Mouse (Mus musculus) spleen, adult 2 months (tissue): ENCODE measurements around the gene Gm21972. TPM values are rescaled to one million over a fixed set of nuclear protein-coding genes. Genes with fewer than 3 reads are reported as not detected.

ENCODE experiments used
- DNase-seq, 2 experiments: peaks; one replicate each; pipeline versions ENCODE4 v3.0.0 to v3.0.0-alpha.2; 2012 to 2021; ENCODE audit warnings: low spot score in 2 of 2, low read depth in 1 of 2
- H3K27ac ChIP-seq: fragments of 200-500 bp; 2 replicates; pipeline ENCODE4 v1.5.1; 2012; ENCODE audit warnings: low read length, inconsistent platforms; ENCODE audit not compliant: insufficient read depth
- H3K27me3 ChIP-seq: fragments of 200-500 bp; 2 replicates; pipeline ENCODE4 v1.6.1; 2012; ENCODE audit warnings: mild to moderate bottlenecking, moderate library complexity, low read length, inconsistent platforms; ENCODE audit not compliant: control insufficient read depth, insufficient read depth
- H3K36me3 ChIP-seq: fragments of 200-500 bp; 2 replicates; pipeline ENCODE4 v1.6.1; 2012; ENCODE audit warnings: mild to moderate bottlenecking, low read length, inconsistent platforms; ENCODE audit not compliant: control insufficient read depth, insufficient read depth
- H3K4me1 ChIP-seq: fragments of 200-500 bp; 2 replicates; pipeline ENCODE4 v1.6.1; 2011; ENCODE audit warnings: inconsistent platforms; ENCODE audit not compliant: control insufficient read depth, insufficient read depth, insufficient read length
- H3K4me3 ChIP-seq: fragments of 200-500 bp; 2 replicates; pipeline ENCODE4 v1.5.1; 2011; ENCODE audit warnings: mild to moderate bottlenecking, inconsistent platforms; ENCODE audit not compliant: insufficient read depth, insufficient read length; ENCODE audit errors: extremely low read depth
- CTCF ChIP-seq: fragments of 200-500 bp; IDR thresholded peaks from 2 replicates; pipeline ENCODE4 v1.5.1; 2011; ENCODE audit warnings: mild to moderate bottlenecking, inconsistent platforms; ENCODE audit not compliant: insufficient read depth, insufficient read length, insufficient replicate concordance; ENCODE audit errors: extremely low read depth
- POLR2A ChIP-seq: fragments of 200-500 bp; IDR thresholded peaks from 2 replicates; pipeline ENCODE4 v1.6.1; 2011; ENCODE audit warnings: low read depth, low read length, inconsistent platforms
- WGBS: fragments of 180-500 bp; shearing (Covaris S2); methylation state at CpG from one replicate; pipeline ENCODE4 v1.1.7; 2018; 5-methylcytosine and 5-hydroxymethylcytosine counted together
- polyA plus RNA-seq: library from polyadenylated mRNA; depleted of rRNA; stranded (reverse); fragments of >200 nt; gene quantifications from 2 replicates; pipeline ENCODE4 v1.2.3, GENCODE M21; 2012

The Gm21972 gene
- polyA plus RNA-seq, 1 experiment = not detected

- TF ChIP-seq CTCF = no peak
- no peak for TF ChIP-seq POLR2A
- H3K4me1 ChIP-seq = no peaks in the 10 kb centered on the region; the same call in 1 of the 2 replicates
- DNase-seq = no peak
- H3K27ac ChIP-seq = no peak overlapping the region
- no peak overlapping the region for H3K4me3 ChIP-seq
- peaks cover 3% of the 10 kb centered on the region for H3K36me3 ChIP-seq
- H3K27me3 ChIP-seq = no peaks in the 10 kb centered on the region
- WGBS = 80% methylated on average over 6 of the region's 6 CpGs
These were observed 26.6 kb downstream of the Gm21972 start for GRCm38 (mm10) chr1:86160059-86160458.

DNA sequence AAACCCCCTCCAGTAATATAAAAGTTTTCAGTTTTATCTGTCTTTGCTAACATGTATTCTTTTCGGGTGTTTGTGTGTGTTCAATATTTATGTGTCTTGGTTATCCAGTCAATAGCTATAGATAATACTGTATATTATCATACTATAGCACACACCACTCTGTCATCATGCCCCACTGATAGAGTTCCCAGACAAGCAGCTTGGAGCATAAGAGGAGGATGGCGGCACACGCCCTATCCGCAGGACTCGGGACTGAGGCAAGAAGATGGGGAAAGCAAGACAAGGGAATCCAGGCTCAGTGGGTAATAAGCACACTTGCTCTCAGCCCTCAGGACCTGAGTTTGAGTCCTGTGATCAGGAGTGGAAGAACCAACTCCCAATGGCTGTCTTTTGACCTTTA, 27.0 kb downstream of the Gm21972 start:
- TF ChIP-seq CTCF (no peak), POLR2A (no peak)
- Histone ChIP-seq H3K36me3 (peaks cover 3% of the 10 kb centered on the region), H3K4me3 (no peak overlapping the region), H3K27me3 (no peaks in the 10 kb centered on the region), H3K4me1 (no peaks in the 10 kb centered on the region), H3K27ac (no peak overlapping the region)
- WGBS = 89% methylated on average over 5 of the region's 5 CpGs
- no peak for DNase-seq

DNA sequence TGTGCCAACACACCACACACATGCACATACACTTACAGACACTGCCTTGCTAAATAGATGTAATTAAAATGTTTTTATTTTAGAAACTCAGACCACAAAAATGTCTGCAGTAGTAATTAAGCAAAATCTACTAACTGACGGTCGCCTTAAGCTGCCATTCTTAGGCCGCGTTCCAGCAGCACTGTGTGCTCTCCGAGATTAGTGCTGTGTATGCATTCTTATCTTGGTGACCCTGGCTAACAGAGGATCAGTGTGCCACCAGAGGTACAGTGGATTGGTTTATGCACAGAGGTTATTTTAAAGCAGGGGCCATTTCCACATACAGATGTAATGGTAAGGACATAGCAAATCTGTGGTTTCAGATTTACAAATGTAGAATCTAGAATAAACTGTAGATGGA, 27.6 kb downstream of the Gm21972 start:
- no peak for DNase-seq
- Histone ChIP-seq H3K27ac (no peak overlapping the region), H3K36me3 (peaks cover 3% of the 10 kb centered on the region), H3K4me3 (no peak overlapping the region), H3K27me3 (no peaks in the 10 kb centered on the region), H3K4me1 (no peaks in the 10 kb centered on the region)
- TF ChIP-seq CTCF (no peak), POLR2A (no peak)
- WGBS = 81% methylated on average over 5 of the region's 5 CpGs

DNA sequence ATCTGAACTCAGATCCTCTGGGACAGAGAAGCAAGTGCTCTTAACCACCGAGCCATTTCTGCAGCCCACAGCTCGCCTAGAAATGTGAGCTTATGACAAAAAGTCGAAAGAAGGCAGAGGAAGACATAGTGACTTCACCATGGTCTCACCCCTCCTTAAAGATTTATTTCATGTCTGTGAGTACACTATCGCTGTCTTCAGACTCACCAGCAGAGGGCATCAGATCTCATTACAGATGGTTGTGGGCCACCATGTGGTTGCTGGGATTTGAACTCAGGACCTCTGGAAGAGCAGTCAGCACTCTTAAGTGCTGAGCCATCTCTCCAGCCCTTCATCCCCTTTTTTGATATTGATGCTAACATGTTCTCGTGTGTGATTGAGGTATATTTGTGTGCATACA, 41.2 kb downstream of the Gm21972 start:
- 89% methylated on average over 5 of the region's 5 CpGs for WGBS
- Histone ChIP-seq H3K36me3 (no peaks in the 10 kb centered on the region), H3K4me1 (no peaks in the 10 kb centered on the region), H3K27ac (no peak overlapping the region), H3K27me3 (no peaks in the 10 kb centered on the region), H3K4me3 (no peak overlapping the region)
- no peak for DNase-seq
- TF ChIP-seq POLR2A (no peak), CTCF (no peak)

- 94% methylated on average over 2 of the region's 2 CpGs for WGBS
- no peak for DNase-seq
- no peak overlapping the region for H3K27ac ChIP-seq
These were observed 42.6 kb downstream of the Gm21972 start for GRCm38 (mm10) chr1:86176066-86176465.

GRCm38 (mm10) chr1:86178462-86179253, 45.2 kb downstream of the Gm21972 start:
- WGBS = 48% methylated on average over 7 of the region's 7 CpGs
- H3K36me3 ChIP-seq = no peaks in the 10 kb centered on the region
- peak; percentile 68 to 75 for DNase-seq
- no peak overlapping the region for H3K27ac ChIP-seq
- no peaks in the 10 kb centered on the region for H3K4me1 ChIP-seq
- H3K27me3 ChIP-seq = no peaks in the 10 kb centered on the region
- no peak overlapping the region for H3K4me3 ChIP-seq
- TF ChIP-seq CTCF (peak; percentile 100; the same call in 1 of the 2 replicates), POLR2A (no peak)

More at GRCm38 (mm10) chr1:86176066-86176465, 42.6 kb downstream of the Gm21972 start:
- H3K4me3 ChIP-seq = no peak overlapping the region
- no peaks in the 10 kb centered on the region for H3K36me3 ChIP-seq
- H3K27me3 ChIP-seq = no peaks in the 10 kb centered on the region
- H3K4me1 ChIP-seq = no peaks in the 10 kb centered on the region
- no peak for TF ChIP-seq CTCF
- TF ChIP-seq POLR2A = no peak
